ENCODE assay signal across 27 mouse cellular contexts in the genomic region with DNA sequence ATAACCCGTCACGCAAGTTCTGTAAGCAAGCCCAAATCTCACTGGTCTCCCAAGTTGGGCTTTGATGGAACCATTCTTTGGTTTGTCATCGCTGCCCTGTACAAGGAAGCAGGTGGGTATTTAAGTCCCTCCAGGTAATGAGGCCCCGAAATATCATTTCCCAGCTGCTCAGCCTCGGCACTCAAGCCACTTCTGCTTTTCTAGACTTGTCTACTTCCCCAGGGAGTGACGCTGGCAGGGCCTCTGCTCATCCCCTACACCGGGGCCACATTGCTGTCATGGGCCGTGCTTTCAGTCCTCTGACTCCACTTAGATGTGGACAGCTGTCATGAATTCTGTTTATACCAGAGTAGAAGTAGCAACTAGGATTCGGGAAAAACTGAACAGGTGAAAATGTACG. TPM values are rescaled to one million over a fixed set of nuclear protein-coding genes. Genes with fewer than 3 reads are reported as not detected.
DNase-seq lines count a peak whose midpoint lies in the region; ATAC-seq lines count a peak whose summit lies in the region.
"Had no signal": no experiment of that assay in that cellular context is flagged by ENCODE, and none has a peak within 500 bp of the region (broad histone marks: within the 10 kb centered on the region; RNA-seq: fewer than 3 reads in every experiment).

No protein-coding gene starts in this region.

- 0 out of 2 replicates have a peak, but pooled peaks cover 2% of the 10 kb centered on the region for H3K27me3 ChIP-seq in forebrain, embryonic 16.5 days (replicated peaks; ENCODE audit: control insufficient read depth, insufficient read depth, low read length)
- H3K27me3 ChIP-seq: embryonic facial prominence, embryonic 12.5 days; heart, embryonic 12.5 days; hindbrain, embryonic 12.5 days; limb, embryonic 15.5 days; liver, embryonic 15.5 days; neural tube, embryonic 12.5 days had no signal

- intact Hi-C loops in gastrocnemius, postnatal 14 days (cut with DNase I; ENCODE audit: low total_unique reads): no loop called here

- no peak overlapping the region for H3K4me2 ChIP-seq in forebrain, embryonic 16.5 days (ENCODE audit: low read length)
- H3K4me2 ChIP-seq: embryonic facial prominence, embryonic 12.5 days; heart, embryonic 12.5 days; hindbrain, embryonic 12.5 days; limb, embryonic 15.5 days; liver, embryonic 15.5 days; midbrain, embryonic 12.5 days; neural tube, embryonic 12.5 days had no signal

- WGBS in forebrain, embryonic 16.5 days: 86% methylated on average over 10 of the region's 10 CpGs

- H3K9me3 ChIP-seq in forebrain, embryonic 16.5 days (ENCODE audit: control insufficient read depth, low read length): no peaks in the 10 kb centered on the region
- H3K9me3 ChIP-seq: embryonic facial prominence, embryonic 12.5 days; heart, embryonic 12.5 days; hindbrain, embryonic 12.5 days; limb, embryonic 15.5 days; liver, embryonic 15.5 days; neural tube, embryonic 12.5 days had no signal

- H3K4me3 ChIP-seq in forebrain, embryonic 16.5 days (replicated peaks; ENCODE audit: low read length): no peak overlapping the region
- H3K4me3 ChIP-seq: embryonic facial prominence, embryonic 12.5 days; gastrocnemius, adult 2 months; heart, embryonic 12.5 days; hindbrain, embryonic 12.5 days; limb, embryonic 15.5 days; liver, embryonic 15.5 days; midbrain, embryonic 12.5 days; neural tube, embryonic 12.5 days had no signal

- ATAC-seq in common myeloid progenitor, adult 5-6 weeks (replicated peaks; ENCODE audit: low read depth, poor library complexity, severe bottlenecking): peak; percentile 64
- peak; percentile 74 for ATAC-seq in neutrophil, adult 5-6 weeks (ENCODE audit: extremely low read depth, insufficient number of reproducible peaks, low FRiP score, poor library complexity, severe bottlenecking)
- ATAC-seq in forebrain, embryonic 16.5 days: no peak

- no peaks in the 10 kb centered on the region for H3K36me3 ChIP-seq in forebrain, embryonic 16.5 days (ENCODE audit: control insufficient read depth, insufficient read depth)
- H3K36me3 ChIP-seq: embryonic facial prominence, embryonic 12.5 days; heart, embryonic 12.5 days; hindbrain, embryonic 12.5 days; limb, embryonic 15.5 days; liver, embryonic 15.5 days; midbrain, embryonic 12.5 days; neural tube, embryonic 12.5 days had no signal

- DNase-seq in spleen, adult 18-20 months: peak; percentile 62 to 66
- no peak for DNase-seq in spleen, adult 12 weeks (ENCODE audit: low spot score)
- no peak for DNase-seq in embryo, embryonic 9.5 days (ENCODE audit: extremely low spot score)
- DNase-seq in gastrocnemius, postnatal 14 days: no peak
- DNase-seq in kidney, adult 9 months: no peak
- DNase-seq: adrenal gland, adult 2 months; cerebellum, adult 11-12 months; cerebellum, postnatal 10 days; gastrocnemius, adult 2 months; heart, postnatal 14 days; kidney, adult 11 months; left cerebral cortex, postnatal 4 days; right cerebral cortex, adult 18-20 months; thymus, adult 2 months; thymus, postnatal 4 days had no signal

- peaks cover 3% of the 10 kb centered on the region for H3K4me1 ChIP-seq in forebrain, embryonic 16.5 days (replicated peaks; ENCODE audit: control insufficient read depth, insufficient read depth, low read length)

- H3K9ac ChIP-seq in forebrain, embryonic 16.5 days (replicated peaks; ENCODE audit: low read depth, low read length): no peak overlapping the region
- H3K9ac ChIP-seq: embryonic facial prominence, embryonic 12.5 days; heart, embryonic 12.5 days; hindbrain, embryonic 12.5 days; limb, embryonic 15.5 days; liver, embryonic 15.5 days; midbrain, embryonic 12.5 days; neural tube, embryonic 12.5 days had no signal

- no peak overlapping the region for H3K27ac ChIP-seq in forebrain, embryonic 16.5 days (ENCODE audit: low read length)
- H3K27ac ChIP-seq: embryonic facial prominence, embryonic 12.5 days; gastrocnemius, adult 2 months; hindbrain, embryonic 12.5 days; kidney, postnatal 0 days; limb, embryonic 15.5 days; liver, embryonic 15.5 days; midbrain, embryonic 12.5 days; neural tube, embryonic 12.5 days had no signal

RNA-seq across cellular contexts. Expression of a gene that starts 11.0 kb away (rescaled TPM):
- total RNA-seq in common myeloid progenitor, adult 5-6 weeks (2017): not detected in 2 replicates
- 0.35 and 0.74 TPM in 2 replicates for total RNA-seq in neutrophil, adult 5-6 weeks (2017)
- not detected for total RNA-seq in gastrocnemius, postnatal 14 days (2021)
- 0.98 and 1.1 TPM in 2 replicates for polyA plus RNA-seq in forebrain, embryonic 16.5 days (2015; fragmentation: Nextera tagmentation; extraction: Ambion mirVana)
- total RNA-seq: gastrocnemius, adult 2 months; heart, postnatal 14 days had no signal
- polyA plus RNA-seq: C2C12; heart, embryonic 12.5 days had no signal

RNA-seq across cellular contexts. Expression of a gene that starts 11.6 kb away (rescaled TPM):
- total RNA-seq in common myeloid progenitor, adult 5-6 weeks (2017): 15.2 and 32.4 TPM in 2 replicates
- total RNA-seq in neutrophil, adult 5-6 weeks (2017): 248 and 273 TPM in 2 replicates
- total RNA-seq in gastrocnemius, postnatal 14 days (2021): 10 to 100 TPM in 1 of 2 experiments, 1 to 10 TPM in 1; 8.3 to 11.1 TPM
- polyA plus RNA-seq in forebrain, embryonic 16.5 days (2015; fragmentation: Nextera tagmentation; extraction: Ambion mirVana): 28.2 and 32.2 TPM in 2 replicates

Comparison
In these comparisons a context has a peak if more than half of its experiments do, and no peak if none do; other contexts are left out.
1. DNase-seq: peak in spleen, adult 18-20 months (2 of 2); none in spleen, adult 12 weeks (single experiment), embryo, embryonic 9.5 days (single experiment), gastrocnemius, postnatal 14 days (single experiment) and kidney, adult 9 months (single experiment).